25 mouse cellular contexts compared by ENCODE assay signal in genomic region chr15:86049510-86049909, GRCm38 (mm10). TPM values are rescaled to one million over a fixed set of nuclear protein-coding genes. Genes with fewer than 3 reads are reported as not detected.
A peak's percentile ranks its signal among the peaks of the same experiment; 100 is the strongest.
DNase-seq lines count a peak whose midpoint lies in the region; ATAC-seq lines count a peak whose summit lies in the region.
"Had no signal": no experiment of that assay in that cellular context is flagged by ENCODE, and none has a peak within 500 bp of the region (broad histone marks: within the 10 kb centered on the region; RNA-seq: fewer than 3 reads in every experiment).

No protein-coding gene starts in this region.

- peak overlapping the region; percentile 87 for H3K27ac ChIP-seq in liver, embryonic 12.5 days
- H3K27ac ChIP-seq in liver, embryonic 15.5 days (replicated peaks), result 0 out of 2 replicates have a peak overlapping the region, but pooled peaks have one; percentile 15
- H3K27ac ChIP-seq: embryonic facial prominence, embryonic 13.5 days; embryonic facial prominence, embryonic 15.5 days; forebrain, embryonic 10.5 days; forebrain, embryonic 12.5 days had no signal

- H3K4me2 ChIP-seq in liver, embryonic 12.5 days, result no peak overlapping the region
- no peak overlapping the region for H3K4me2 ChIP-seq in liver, embryonic 15.5 days
- H3K4me2 ChIP-seq: embryonic facial prominence, embryonic 13.5 days; embryonic facial prominence, embryonic 15.5 days; forebrain, embryonic 12.5 days had no signal

- peak; percentile 38 for DNase-seq in cerebellum, adult 9-10 months
- DNase-seq in cerebellum, postnatal 36 days, result no peak
- DNase-seq in cerebellum, postnatal 14 days, result peak; percentile 63 to 79
- no peak for DNase-seq in liver
- DNase-seq in adrenal gland, postnatal 10 days, result no peak
- DNase-seq: adrenal gland, adult 8-10 months; adrenal gland, postnatal 25 days; B cell, adult 2 months; cerebellum, adult 8-10 months; embryo, embryonic 11 days had no signal

- ATAC-seq in cerebellum, adult (ENCODE audit: insufficient number of reproducible peaks, low FRiP score, low TSS enrichment), result no peak
- ATAC-seq in liver, embryonic 12.5 days, result no peak
- ATAC-seq in liver, embryonic 15.5 days (ENCODE audit: insufficient read depth), result no peak
- ATAC-seq: activated CD4-positive, CD25-positive, alpha-beta regulatory T cell, adult 4 months; CD4-positive, CD25-positive, alpha-beta regulatory T cell, adult 4 months; forebrain, embryonic 14.5 days; forebrain, embryonic 16.5 days; Patski had no signal

- H3K27me3 ChIP-seq in liver, embryonic 12.5 days (replicated peaks), result no peaks in the 10 kb centered on the region
- no peaks in the 10 kb centered on the region for H3K27me3 ChIP-seq in liver, embryonic 15.5 days
- H3K27me3 ChIP-seq: embryonic facial prominence, embryonic 13.5 days; embryonic facial prominence, embryonic 15.5 days; Patski had no signal

- no peak overlapping the region for H3K4me3 ChIP-seq in liver, embryonic 12.5 days
- H3K4me3 ChIP-seq in liver, embryonic 15.5 days (replicated peaks), result no peak overlapping the region
- H3K4me3 ChIP-seq: embryonic facial prominence, embryonic 13.5 days; embryonic facial prominence, embryonic 15.5 days; erythroblast, embryonic 14.5 days; forebrain, embryonic 10.5 days; forebrain, embryonic 12.5 days had no signal

- no peaks in the 10 kb centered on the region for H3K36me3 ChIP-seq in liver, embryonic 12.5 days
- H3K36me3 ChIP-seq in liver, embryonic 15.5 days (replicated peaks), result no peaks in the 10 kb centered on the region
- H3K36me3 ChIP-seq: embryonic facial prominence, embryonic 13.5 days; embryonic facial prominence, embryonic 15.5 days; forebrain, embryonic 10.5 days; forebrain, embryonic 12.5 days; G1E had no signal

- no peaks in the 10 kb centered on the region for H3K9me3 ChIP-seq in liver, embryonic 12.5 days (replicated peaks)
- no peaks in the 10 kb centered on the region for H3K9me3 ChIP-seq in liver, embryonic 15.5 days (replicated peaks)
- H3K9me3 ChIP-seq: embryonic facial prominence, embryonic 13.5 days; embryonic facial prominence, embryonic 15.5 days; forebrain, embryonic 10.5 days; forebrain, embryonic 12.5 days; G1E had no signal

- 75% methylated on average over 3 of the region's 3 CpGs for WGBS in liver, embryonic 12.5 days (ENCODE audit: insufficient replicate concordance)
- 76% methylated on average over 3 of the region's 3 CpGs for WGBS in liver, embryonic 15.5 days (ENCODE audit: insufficient replicate concordance)

- no peak overlapping the region for H3K9ac ChIP-seq in liver, embryonic 12.5 days
- no peak overlapping the region for H3K9ac ChIP-seq in liver, embryonic 15.5 days
- H3K9ac ChIP-seq: embryonic facial prominence, embryonic 13.5 days; embryonic facial prominence, embryonic 15.5 days; forebrain, embryonic 12.5 days had no signal

- peaks cover 45% of the 10 kb centered on the region for H3K4me1 ChIP-seq in liver, embryonic 12.5 days
- H3K4me1 ChIP-seq in liver, embryonic 15.5 days (replicated peaks), result peaks cover 43% of the 10 kb centered on the region
- H3K4me1 ChIP-seq: embryonic facial prominence, embryonic 15.5 days had no signal

RNA-seq across cellular contexts. Expression of gene Gramd4, which starts 8.0 kb away (rescaled TPM):
- 14.4 and 15.1 TPM in 2 replicates for polyA plus RNA-seq in liver, embryonic 12.5 days (2016; fragmentation: Nextera tagmentation; extraction: Ambion mirVana)
- 6.3 and 7.8 TPM in 2 replicates for polyA plus RNA-seq in liver, embryonic 15.5 days (2015; fragmentation: Nextera tagmentation; extraction: Ambion mirVana)
- total RNA-seq in adrenal gland, postnatal 10 days (2021), result 10 to 100 TPM; 13.9 to 22.1 TPM

RNA-seq across cellular contexts. Expression of gene Celsr1, which starts 15.9 kb away (rescaled TPM):
- 0.11 and 0.25 TPM in 2 replicates for polyA plus RNA-seq in liver, embryonic 12.5 days (2016; fragmentation: Nextera tagmentation; extraction: Ambion mirVana)
- polyA plus RNA-seq in liver, embryonic 15.5 days (2015; fragmentation: Nextera tagmentation; extraction: Ambion mirVana), result 0.01 and 0.08 TPM in 2 replicates
- total RNA-seq in adrenal gland, postnatal 10 days (2021), result 1 to 10 TPM; 4.4 to 6.5 TPM
- total RNA-seq: CH12.LX had no signal

Comparison
In these comparisons a context has a peak if more than half of its experiments do, and no peak if none do; other contexts are left out.
1. DNase-seq: peak in cerebellum, adult 9-10 months (single experiment) and cerebellum, postnatal 14 days (2 of 2); none in cerebellum, postnatal 36 days (0 of 2), liver (single experiment) and adrenal gland, postnatal 10 days (single experiment).